Mouse (Mus musculus) MEL (cell line): ENCODE measurements around the gene Htatsf1. TPM values are rescaled to one million over a fixed set of nuclear protein-coding genes. Genes with fewer than 3 reads are reported as not detected.

Experiments
- DNase-seq: peaks from one replicate; pipeline ENCODE4 v3.0.0; 2011; ENCODE audit warnings: low read depth, low spot score
- H3K27ac ChIP-seq: 2 replicates; pipeline ENCODE4 v1.5.1; 2012; ENCODE audit warnings: low read depth, mild to moderate bottlenecking, control low read depth, low read length, moderate library complexity; ENCODE audit not compliant: control insufficient read depth
- H3K27me3 ChIP-seq, 2 experiments: fragments of 150-350 bp in 1 of 2; sonication (generic) in 1 of 2; 2 replicates each; pipeline ENCODE4 v1.6.1; 2012; ENCODE audit warnings: low read length in 2 of 2, mild to moderate bottlenecking in 2 of 2, improper control_type of control experiment in 1 of 2, moderate library complexity in 1 of 2; ENCODE audit not compliant: insufficient read depth in 2 of 2, control insufficient read depth in 1 of 2
- H3K36me3 ChIP-seq, 2 experiments: 2 replicates each; pipeline ENCODE4 v1.6.1; 2012 to 2014; ENCODE audit warnings: low read length in 2 of 2, improper control_type of control experiment in 1 of 2, inconsistent platforms in 1 of 2, mild to moderate bottlenecking in 1 of 2; ENCODE audit not compliant: insufficient read depth in 2 of 2, control insufficient read depth in 1 of 2
- H3K4me1 ChIP-seq, 2 experiments: fragments of 150-350 bp in 1 of 2; sonication (generic) in 1 of 2; 2 replicates each; pipeline ENCODE4 v1.6.1; 2012; ENCODE audit warnings: low read length in 2 of 2, improper control_type of control experiment in 1 of 2, mild to moderate bottlenecking in 1 of 2; ENCODE audit not compliant: insufficient read depth in 2 of 2, control insufficient read depth in 1 of 2
- H3K4me3 ChIP-seq, 2 experiments: fragments of 150-350 bp in 1 of 2; sonication (generic) in 1 of 2; 2 replicates each; pipeline ENCODE4 v1.5.1; 2012; ENCODE audit warnings: low read depth in 2 of 2, low read length in 2 of 2, mild to moderate bottlenecking in 2 of 2, moderate library complexity in 2 of 2, control low read depth in 1 of 2, improper control_type of control experiment in 1 of 2; ENCODE audit not compliant: control insufficient read depth in 1 of 2, insufficient read depth in 1 of 2
- H3K79me2 ChIP-seq: 2 replicates; pipeline ENCODE4 v1.6.1; 2012; ENCODE audit warnings: mild to moderate bottlenecking, low read length, moderate library complexity; ENCODE audit not compliant: control insufficient read depth, poor library complexity, insufficient read depth
- H3K9ac ChIP-seq: 2 replicates; pipeline ENCODE4 v1.6.1; 2012; ENCODE audit warnings: low read depth, mild to moderate bottlenecking, control low read depth, low read length, moderate library complexity; ENCODE audit not compliant: control insufficient read depth, poor library complexity, severe bottlenecking
- H3K9me3 ChIP-seq: fragments of 150-350 bp; sonication (generic); replicated peaks from 2 replicates; pipeline ENCODE4 v1.6.1; 2012; ENCODE audit warnings: mild to moderate bottlenecking, low read length, improper control_type of control experiment, moderate library complexity; ENCODE audit not compliant: insufficient read depth
- CHD1 ChIP-seq: IDR thresholded peaks from 2 replicates; pipeline ENCODE4 v1.6.1; 2012; ENCODE audit warnings: low read depth, mild to moderate bottlenecking, inconsistent platforms, low read length, improper control_type of control experiment
- CTCF ChIP-seq, 3 experiments: IDR thresholded peaks in 2 of 3; conservative IDR thresholded peaks in 1 of 3; 2 replicates each; pipeline ENCODE4 v1.5.1; 2011 to 2012; ENCODE audit warnings: low read length in 3 of 3, low read depth in 2 of 3, mild to moderate bottlenecking in 2 of 3, improper control_type of control experiment in 1 of 3, inconsistent platforms in 1 of 3, mixed read lengths in 1 of 3, moderate library complexity in 1 of 3; ENCODE audit not compliant: control insufficient read depth in 1 of 3, insufficient read depth in 1 of 3, poor library complexity in 1 of 3, severe bottlenecking in 1 of 3
- E2F4 ChIP-seq: IDR thresholded peaks from 2 replicates; pipeline ENCODE4 v1.6.1; 2011; ENCODE audit warnings: low read depth, low read length, improper control_type of control experiment, borderline replicate concordance
- EP300 ChIP-seq, 2 experiments: IDR thresholded peaks; 2 replicates each; pipeline ENCODE4 v1.6.1; 2011; ENCODE audit warnings: improper control_type of control experiment in 2 of 2, low read length in 2 of 2, low read depth in 1 of 2, mild to moderate bottlenecking in 1 of 2
- GATA1 ChIP-seq: IDR thresholded peaks from 2 replicates; pipeline ENCODE4 v1.6.1; 2011; ENCODE audit warnings: low read depth, low read length, improper control_type of control experiment
- MAX ChIP-seq: IDR thresholded peaks from 2 replicates; pipeline ENCODE4 v1.6.1; 2011; ENCODE audit warnings: low read length, improper control_type of control experiment
- MAZ ChIP-seq: IDR thresholded peaks from 2 replicates; pipeline ENCODE4 v1.6.1; 2012; ENCODE audit warnings: low read depth, mild to moderate bottlenecking, inconsistent platforms, low read length, improper control_type of control experiment
- MYB ChIP-seq: IDR thresholded peaks from 2 replicates; pipeline ENCODE4 v1.6.1; 2011; ENCODE audit warnings: mild to moderate bottlenecking, low read depth, low read length, improper control_type of control experiment
- MYC ChIP-seq: IDR thresholded peaks from 2 replicates; pipeline ENCODE4 v1.6.1; 2011; ENCODE audit warnings: low read depth, mild to moderate bottlenecking, low read length, improper control_type of control experiment, moderate library complexity
- NELFE ChIP-seq: IDR thresholded peaks from 2 replicates; pipeline ENCODE4 v1.6.1; 2011; ENCODE audit warnings: low read depth, low read length, improper control_type of control experiment
- POLR2A ChIP-seq, 2 experiments: IDR thresholded peaks; 2 replicates each; pipeline ENCODE4 v1.6.1; 2011 to 2012; ENCODE audit warnings: low read length in 2 of 2, mild to moderate bottlenecking in 2 of 2, control low read depth in 1 of 2, improper control_type of control experiment in 1 of 2, low read depth in 1 of 2, moderate library complexity in 1 of 2; ENCODE audit not compliant: control insufficient read depth in 1 of 2, insufficient read depth in 1 of 2, poor library complexity in 1 of 2
- POLR2AphosphoS2 ChIP-seq: IDR thresholded peaks from 2 replicates; pipeline ENCODE4 v1.6.1; 2011; ENCODE audit warnings: low read length, improper control_type of control experiment
- POLR2AphosphoS5 ChIP-seq: IDR thresholded peaks from 2 replicates; pipeline ENCODE4 v1.6.1; 2012; ENCODE audit warnings: low read depth, borderline replicate concordance, mild to moderate bottlenecking, inconsistent platforms, low read length, moderate library complexity, mixed read lengths
- RCOR1 ChIP-seq: IDR thresholded peaks from 2 replicates; pipeline ENCODE4 v1.6.1; 2012; ENCODE audit warnings: low read depth, mild to moderate bottlenecking, inconsistent platforms, low read length, improper control_type of control experiment
- USF1 ChIP-seq: IDR thresholded peaks from 2 replicates; pipeline ENCODE4 v1.6.1; 2014; ENCODE audit warnings: low read depth, mild to moderate bottlenecking, inconsistent platforms, low read length, improper control_type of control experiment, moderate library complexity
- ZKSCAN1 ChIP-seq: IDR thresholded peaks from 2 replicates; pipeline ENCODE4 v1.6.1; 2012; ENCODE audit warnings: low read depth, mild to moderate bottlenecking, inconsistent platforms, low read length, improper control_type of control experiment, moderate library complexity
- ZMIZ1 ChIP-seq: IDR thresholded peaks from 2 replicates; pipeline ENCODE4 v1.6.1; 2012; ENCODE audit warnings: low read depth, mild to moderate bottlenecking, inconsistent platforms, low read length, improper control_type of control experiment, moderate library complexity
- polyA plus RNA-seq, 2 experiments: library from polyadenylated mRNA; stranded (reverse) in 1 of 2; unstranded in 1 of 2; fragments of >175 nt in 1 of 2; fragments of >200 nt in 1 of 2; gene quantifications; 2 replicates each; pipeline versions ENCODE4 v1.2.1 to v1.2.4; 2012; ENCODE audit warnings: low replicate concordance in 2 of 2, low read depth in 1 of 2; ENCODE audit not compliant: insufficient read length in 2 of 2, insufficient read depth in 1 of 2, missing spikeins in 1 of 2
- total RNA-seq: library from RNA; depleted of rRNA; stranded (reverse); fragments of 300-350 nt; gene quantifications from 2 replicates; pipeline ENCODE4 v1.2.3, GENCODE M21; 2012

Gene Htatsf1
- total and polyA plus RNA-seq, 3 experiments = 27.9 to 30.0 TPM; not detected in 1

DNA sequence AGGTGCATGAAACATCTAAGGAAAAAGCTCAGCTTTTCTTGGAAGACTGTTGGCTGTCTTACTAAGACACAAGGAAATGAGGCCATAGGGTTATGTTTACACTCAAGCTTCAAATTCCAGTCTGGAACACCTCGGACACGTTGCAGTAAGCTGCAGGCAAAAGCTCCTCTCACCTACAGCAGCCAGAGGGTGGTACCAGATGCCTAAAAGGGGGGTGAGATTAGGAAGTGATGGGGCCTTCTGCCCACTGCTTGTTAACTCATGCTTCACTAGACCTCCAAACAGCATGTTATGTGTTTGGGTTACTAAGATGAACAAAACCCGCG is 572 bp upstream of the Htatsf1 start:
- Histone ChIP-seq H3K36me3 (peaks cover 0 to 2% of the 10 kb centered on the region in 2 experiments; a peak in 1 of 4 replicates), H3K9ac (peak overlapping the region; percentile 87), H3K9me3 (no peaks in the 10 kb centered on the region), H3K27me3 (no peaks in the 10 kb centered on the region), H3K79me2 (peaks cover 3% of the 10 kb centered on the region; the same call in 1 of the 2 replicates), H3K27ac (peak overlapping the region; percentile 92), H3K4me3 (peak overlapping the region; percentile 69 to 79)
- TF ChIP-seq POLR2AphosphoS2 (0 out of 2 replicates have a peak, but pooled peaks have one; percentile 54), CHD1 (no peak), POLR2A (IDR thresholded peaks at IDR 0.05; ENCODE audit: control insufficient read depth in 1 of 2, insufficient read depth in 1 of 2, low read depth in 1 of 2, low read length in 2 of 2, poor library complexity in 1 of 2) (no peak), MYB (no peak), POLR2AphosphoS5 (no peak), MYC (no peak; the same call in 1 of the 2 replicates), MAZ (no peak), NELFE (no peak)
- TF ChIP-seq, all 39 proteins: peak for 1
- H3K4me1 ChIP-seq = no peaks in the 10 kb centered on the region
- DNase-seq = no peak

- no peak for TF ChIP-seq POLR2AphosphoS5
- no peak for TF ChIP-seq E2F4
- no peak for TF ChIP-seq ZKSCAN1
- no peak for TF ChIP-seq CTCF (IDR thresholded peaks at IDR 0.05 in 2 of 3, conservative IDR thresholded peaks at IDR 0.05 in 1 of 3; ENCODE audit: control insufficient read depth in 1 of 3, insufficient read depth in 1 of 3, low read depth in 2 of 3, low read length in 3 of 3, poor library complexity in 1 of 3, severe bottlenecking in 1 of 3)
- no peak for TF ChIP-seq MAX
- TF ChIP-seq ZMIZ1 = no peak
- TF ChIP-seq RCOR1 = no peak
- no peak for TF ChIP-seq USF1
- no peak for TF ChIP-seq MAZ
- no peak for TF ChIP-seq EP300 (IDR thresholded peaks at IDR 0.05; ENCODE audit: low read depth in 1 of 2, low read length in 2 of 2)
- no peak for TF ChIP-seq GATA1
- TF ChIP-seq, all 39 proteins: peak for 0
- Histone ChIP-seq H3K27me3 (no peaks in the 10 kb centered on the region), H3K36me3 (peaks cover 0 to 2% of the 10 kb centered on the region in 2 experiments; a peak in 1 of 4 replicates), H3K4me1 (no peaks in the 10 kb centered on the region), H3K79me2 (peaks cover 3% of the 10 kb centered on the region; the same call in 1 of the 2 replicates), H3K9ac (peak overlapping the region; percentile 77), H3K27ac (peak overlapping the region; percentile 7; the same call in 1 of the 2 replicates), H3K9me3 (no peaks in the 10 kb centered on the region), H3K4me3 (peak overlapping the region; percentile 73 to 79)
- no peak for DNase-seq
Observed at GRCm38 (mm10) chrX:57053993-57054385, 606 bp downstream of the Htatsf1 start.
